Mouse (Mus musculus) heart, embryonic 15.5 days (tissue): ENCODE data around the gene 1600014C10Rik. TPM values are rescaled to one million over a fixed set of nuclear protein-coding genes. Genes with fewer than 3 reads are reported as not detected.

ENCODE experiments used
- ATAC-seq: fragments of 200-750 bp; cut with Nextera tagmentation; replicated peaks from 2 replicates; pipeline ENCODE4 v1.8.0; 2017; ENCODE audit warnings: low read depth, moderate TSS enrichment; ENCODE audit not compliant: insufficient number of reproducible peaks, insufficient read depth, low FRiP score
- H3K27ac ChIP-seq: fragments of 300-500 bp; sonication (generic); 2 replicates; pipeline ENCODE4 v1.5.1; 2015; ENCODE audit warnings: mild to moderate bottlenecking, inconsistent platforms
- H3K27me3 ChIP-seq: fragments of 300-500 bp; sonication (generic); 2 replicates; pipeline ENCODE4 v1.6.1; 2015; ENCODE audit warnings: inconsistent platforms
- H3K36me3 ChIP-seq: fragments of 300-500 bp; sonication (generic); 2 replicates; pipeline ENCODE4 v1.6.1; 2015; ENCODE audit warnings: mild to moderate bottlenecking, inconsistent platforms
- H3K4me1 ChIP-seq: fragments of 300-500 bp; sonication (generic); replicated peaks from 2 replicates; pipeline ENCODE4 v1.6.1; 2015; ENCODE audit warnings: inconsistent platforms
- H3K4me2 ChIP-seq: fragments of 300-500 bp; sonication (generic); 2 replicates; pipeline ENCODE4 v1.6.1; 2015; ENCODE audit warnings: inconsistent platforms, mild to moderate bottlenecking, moderate library complexity
- H3K4me3 ChIP-seq: fragments of 300-500 bp; sonication (generic); 2 replicates; pipeline ENCODE4 v1.5.1; 2015; ENCODE audit warnings: mild to moderate bottlenecking, inconsistent platforms
- H3K9ac ChIP-seq: fragments of 300-500 bp; sonication (generic); 2 replicates; pipeline ENCODE4 v1.6.1; 2015; ENCODE audit warnings: mild to moderate bottlenecking, inconsistent platforms
- H3K9me3 ChIP-seq: fragments of 300-500 bp; sonication (generic); replicated peaks from 2 replicates; pipeline ENCODE4 v1.6.1; 2016; ENCODE audit warnings: inconsistent platforms
- WGBS: fragments of 180-500 bp; shearing (Covaris S2); methylation state at CpG from one replicate; pipeline ENCODE4 v1.1.7; 2015; ENCODE audit warnings: mixed read lengths; 5-methylcytosine and 5-hydroxymethylcytosine counted together
- polyA plus RNA-seq: library from polyadenylated mRNA; unstranded; fragments of >200 nt; fragmentation: Nextera tagmentation; extraction: Ambion mirVana; gene quantifications from 2 replicates; pipeline ENCODE4 v1.2.1, GENCODE M21; 2015

Gene 1600014C10Rik
- polyA plus RNA-seq, 1 experiment from 2014 or later = 14.9 TPM

GRCm38 (mm10) chr7:38163433-38164050 is 19.5 kb upstream of the 1600014C10Rik start:
- ATAC-seq = no peak
- no peak overlapping the region for H3K4me2 ChIP-seq
- H3K27me3 ChIP-seq = peaks cover 6% of the 10 kb centered on the region; the same call in 1 of the 2 replicates
- no peak overlapping the region for H3K9ac ChIP-seq
- no peaks in the 10 kb centered on the region for H3K36me3 ChIP-seq
- no peaks in the 10 kb centered on the region for H3K9me3 ChIP-seq
- 45% methylated on average over 9 of the region's 9 CpGs for WGBS
- H3K27ac ChIP-seq = no peak overlapping the region
- no peak overlapping the region for H3K4me3 ChIP-seq
- H3K4me1 ChIP-seq = peaks cover 12% of the 10 kb centered on the region

DNA sequence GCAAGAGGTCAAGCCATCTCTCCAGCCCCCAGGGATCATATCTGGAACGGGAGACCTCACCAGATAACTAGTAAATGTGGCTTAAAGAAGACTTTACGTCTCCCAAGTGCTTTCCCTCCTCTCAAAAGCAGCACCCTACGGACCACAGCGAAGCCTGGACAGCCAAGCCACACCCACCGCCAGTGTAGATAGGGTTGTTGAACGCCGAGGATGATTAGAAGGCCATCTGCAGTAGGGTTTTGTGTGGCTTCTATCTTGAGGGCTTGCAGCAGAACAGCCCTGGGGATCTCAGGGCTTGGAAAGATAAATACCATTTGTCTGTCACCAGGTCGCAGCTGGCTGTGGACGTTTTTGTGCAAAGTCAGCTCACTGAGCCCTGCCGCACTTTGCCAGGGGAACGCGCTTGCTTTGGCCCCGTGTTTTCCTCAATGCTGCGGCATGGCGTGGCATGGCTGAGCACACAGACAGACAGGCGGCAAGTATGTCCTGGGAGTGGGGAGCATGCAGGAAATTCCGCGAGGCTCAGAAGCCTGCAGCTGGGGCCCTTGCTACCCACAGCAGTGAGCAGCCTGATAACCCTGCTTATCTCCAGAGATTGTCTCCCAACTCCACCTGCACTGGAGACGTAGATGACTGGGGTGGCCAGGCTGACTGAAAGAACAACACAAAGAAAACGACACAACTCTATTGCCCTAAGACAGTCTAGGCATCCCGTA is 15.9 kb upstream of the 1600014C10Rik start:
- ATAC-seq = 0 out of 2 replicates have a peak, but pooled peaks have one; percentile 39
- 12% methylated on average over 21 of the region's 21 CpGs for WGBS
- H3K4me1 ChIP-seq = peaks cover 12% of the 10 kb centered on the region
- no peaks in the 10 kb centered on the region for H3K36me3 ChIP-seq
- H3K4me3 ChIP-seq = peak overlapping the region; percentile 31
- H3K4me2 ChIP-seq = peak overlapping the region; percentile 76
- peaks cover 6% of the 10 kb centered on the region; the same call in 1 of the 2 replicates for H3K27me3 ChIP-seq
- H3K9me3 ChIP-seq = no peaks in the 10 kb centered on the region
- H3K9ac ChIP-seq = peak overlapping the region; percentile 19; the same call in 1 of the 2 replicates
- peak overlapping the region; percentile 43; the same call in 1 of the 2 replicates for H3K27ac ChIP-seq

DNA sequence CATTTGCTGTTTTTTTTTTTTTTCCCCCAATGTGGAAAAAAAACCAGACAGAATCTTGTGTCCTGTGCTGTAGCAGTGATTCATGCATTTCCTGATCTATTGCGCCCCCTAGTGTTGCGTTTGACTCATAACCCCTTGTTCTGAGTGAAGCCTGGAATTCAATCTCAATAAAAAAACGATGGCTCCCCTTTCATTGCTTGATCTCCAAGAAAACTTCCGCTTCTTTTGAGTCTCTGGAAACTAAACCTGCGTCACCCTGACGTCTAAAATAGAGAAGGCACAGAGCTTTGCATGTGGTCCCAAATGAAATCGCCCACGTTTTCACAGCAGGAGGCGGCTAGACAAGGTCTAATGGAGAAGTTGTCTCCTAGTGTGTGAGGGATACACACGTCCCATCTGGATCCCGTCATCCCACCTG is 15.3 kb upstream of the 1600014C10Rik start:
- Histone ChIP-seq H3K9ac (no peak overlapping the region), H3K4me2 (peak overlapping the region; percentile 76), H3K27ac (no peak overlapping the region), H3K9me3 (no peaks in the 10 kb centered on the region), H3K36me3 (no peaks in the 10 kb centered on the region), H3K27me3 (peaks cover 6% of the 10 kb centered on the region; the same call in 1 of the 2 replicates), H3K4me1 (peaks cover 12% of the 10 kb centered on the region), H3K4me3 (peak overlapping the region; percentile 31)
- 17% methylated on average over 11 of the region's 11 CpGs for WGBS
- ATAC-seq = no peak

GRCm38 (mm10) chr7:38173871-38174270 is 9.1 kb upstream of the 1600014C10Rik start:
- H3K9ac ChIP-seq = peak overlapping the region; percentile 42; the same call in 1 of the 2 replicates
- peak overlapping the region; percentile 78 for H3K4me2 ChIP-seq
- peak overlapping the region; percentile 44 for H3K4me3 ChIP-seq
- 23% methylated on average over 14 of the region's 14 CpGs for WGBS
- peaks cover 18% of the 10 kb centered on the region for H3K27me3 ChIP-seq
- no peaks in the 10 kb centered on the region for H3K9me3 ChIP-seq
- ATAC-seq = no peak
- H3K4me1 ChIP-seq = peaks cover 11% of the 10 kb centered on the region
- no peak overlapping the region for H3K27ac ChIP-seq
- H3K36me3 ChIP-seq = no peaks in the 10 kb centered on the region

DNA sequence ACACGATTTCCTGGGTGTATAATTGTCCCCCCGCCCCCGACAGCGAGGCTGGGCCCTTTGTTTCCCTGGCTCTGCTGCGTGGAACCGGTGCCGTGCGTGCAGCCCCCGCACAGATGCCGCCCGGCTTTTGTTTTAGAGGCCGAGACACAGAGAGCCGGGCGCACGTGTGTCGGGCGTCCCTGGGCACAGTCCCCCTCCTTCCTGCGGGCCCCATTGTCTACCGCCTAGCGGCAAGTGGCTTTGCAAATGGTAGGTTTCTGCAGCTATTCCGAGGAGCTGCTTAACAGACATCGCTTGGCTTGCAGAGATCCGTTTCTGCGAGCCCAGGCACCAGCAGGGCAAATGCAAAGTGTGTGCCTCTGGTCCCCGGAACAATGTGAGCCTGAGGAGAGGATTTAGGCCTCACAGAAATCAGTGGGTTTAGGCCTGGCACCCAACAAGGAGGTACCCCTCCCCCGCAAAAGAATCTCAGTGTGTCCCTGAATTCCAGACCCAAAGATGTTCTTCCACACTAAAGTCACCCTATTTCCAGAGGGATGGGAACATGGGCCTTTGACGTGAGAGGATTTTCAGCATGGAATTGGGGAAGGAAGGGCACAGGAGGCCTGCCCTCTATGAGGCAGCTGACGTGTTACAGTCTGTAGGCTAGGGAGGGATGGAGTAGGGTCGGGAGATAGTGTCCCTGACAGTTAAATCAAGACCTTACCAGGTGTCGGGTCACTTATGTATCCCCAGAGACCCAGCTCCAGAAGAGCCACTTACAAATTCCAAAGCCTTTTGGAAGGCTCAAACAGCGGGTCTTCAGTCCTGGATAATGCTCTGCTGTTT is 8.5 kb upstream of the 1600014C10Rik start:
- H3K4me3 ChIP-seq = peak overlapping the region; percentile 44
- WGBS = 14% methylated on average over 31 of the region's 31 CpGs

GRCm38 (mm10) chr7:38176056-38176455 is 7.0 kb upstream of the 1600014C10Rik start:
- Histone ChIP-seq H3K9me3 (no peaks in the 10 kb centered on the region), H3K4me3 (no peak overlapping the region), H3K36me3 (no peaks in the 10 kb centered on the region), H3K9ac (no peak overlapping the region), H3K27me3 (peaks cover 18% of the 10 kb centered on the region), H3K4me1 (peaks cover 11% of the 10 kb centered on the region), H3K4me2 (no peak overlapping the region), H3K27ac (no peak overlapping the region)
- ATAC-seq = no peak
- 68% methylated on average over 3 of the region's 3 CpGs for WGBS

More for the DNA sequence above, 8.5 kb upstream of the 1600014C10Rik start:
- Histone ChIP-seq H3K27me3 (peaks cover 18% of the 10 kb centered on the region), H3K36me3 (no peaks in the 10 kb centered on the region), H3K9ac (peak overlapping the region; percentile 42), H3K4me2 (peak overlapping the region; percentile 78), H3K27ac (no peak overlapping the region), H3K9me3 (no peaks in the 10 kb centered on the region), H3K4me1 (peaks cover 11% of the 10 kb centered on the region)
- no peak for ATAC-seq

GRCm38 (mm10) chr7:38179896-38180295 is 3.1 kb upstream of the 1600014C10Rik start:
- Histone ChIP-seq H3K4me1 (peaks cover 16% of the 10 kb centered on the region), H3K9ac (no peak overlapping the region), H3K36me3 (no peaks in the 10 kb centered on the region), H3K4me2 (no peak overlapping the region), H3K27me3 (peaks cover 7% of the 10 kb centered on the region), H3K9me3 (no peaks in the 10 kb centered on the region), H3K4me3 (no peak overlapping the region), H3K27ac (no peak overlapping the region)
- no peak for ATAC-seq
- WGBS = 68% methylated on average over 3 of the region's 3 CpGs

GRCm38 (mm10) chr7:38181366-38181765 is 1.7 kb upstream of the 1600014C10Rik start:
- Histone ChIP-seq H3K36me3 (no peaks in the 10 kb centered on the region), H3K4me3 (no peak overlapping the region), H3K4me2 (no peak overlapping the region), H3K4me1 (peaks cover 16% of the 10 kb centered on the region), H3K27me3 (no peaks in the 10 kb centered on the region), H3K9me3 (no peaks in the 10 kb centered on the region), H3K9ac (no peak overlapping the region), H3K27ac (no peak overlapping the region)
- 79% methylated on average over 2 of the region's 2 CpGs for WGBS
- ATAC-seq = no peak

DNA sequence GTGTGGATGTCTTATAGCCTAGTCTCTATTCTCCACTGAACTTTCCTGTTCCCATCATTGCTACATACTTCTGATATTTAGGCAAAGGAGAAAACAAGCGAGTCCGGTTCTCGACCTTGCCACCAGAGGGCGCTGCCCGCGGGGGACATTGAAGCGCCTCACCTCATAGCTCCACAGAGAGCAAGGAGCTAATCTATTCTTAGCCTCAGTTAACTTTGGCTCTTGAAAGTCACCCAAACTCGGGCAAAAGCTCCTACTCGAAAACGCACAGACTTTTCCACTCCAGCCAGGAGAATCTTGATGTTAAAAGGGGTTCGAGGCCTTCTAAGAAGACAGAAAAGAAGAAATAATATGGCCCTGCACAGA is 438 bp upstream of the 1600014C10Rik start:
- peak; percentile 45; the same call in 1 of the 2 replicates for ATAC-seq
- Histone ChIP-seq H3K27me3 (no peaks in the 10 kb centered on the region), H3K27ac (peak overlapping the region; percentile 92), H3K4me1 (peaks cover 16% of the 10 kb centered on the region), H3K4me3 (peak overlapping the region; percentile 70), H3K9ac (peak overlapping the region; percentile 71), H3K4me2 (peak overlapping the region; percentile 86), H3K36me3 (no peaks in the 10 kb centered on the region), H3K9me3 (no peaks in the 10 kb centered on the region)
- under 1% methylated on average over 11 of the region's 11 CpGs for WGBS

DNA sequence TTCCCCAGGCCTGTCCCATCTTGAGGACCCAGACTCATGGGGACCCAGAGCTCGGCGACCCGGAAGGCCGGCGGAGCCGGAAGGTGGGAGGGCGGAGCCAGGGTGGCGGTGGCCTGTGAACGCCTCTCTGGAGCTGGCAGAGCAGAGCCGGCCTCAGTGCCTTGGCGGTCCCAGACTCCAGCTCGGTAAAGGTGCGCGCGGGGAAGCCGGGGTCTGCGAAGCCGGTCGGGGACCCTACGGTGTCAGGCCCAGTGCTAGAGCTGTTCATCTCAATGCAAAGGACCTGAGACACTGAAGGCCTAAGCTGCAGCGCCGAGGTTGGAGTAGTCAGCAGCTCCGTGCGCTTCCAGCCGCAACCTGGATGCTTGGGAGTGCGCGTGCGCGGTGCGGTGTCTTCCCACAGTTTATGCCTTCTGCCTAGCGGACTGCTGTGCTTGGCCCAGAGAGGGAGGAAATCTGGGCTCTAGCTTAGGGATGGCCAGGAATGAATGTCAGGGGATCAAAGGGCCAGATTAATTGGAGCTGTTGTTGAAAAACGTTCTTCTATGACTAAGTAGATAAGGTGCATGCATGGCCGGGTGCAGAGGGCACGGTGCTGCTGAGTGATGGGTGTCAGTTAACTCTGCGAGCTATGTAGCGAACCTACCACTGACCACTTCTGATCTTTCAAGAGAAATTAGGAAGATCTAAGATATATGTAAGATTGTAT is 846 bp downstream of the 1600014C10Rik start:
- H3K4me3 ChIP-seq = peak overlapping the region; percentile 70
- H3K36me3 ChIP-seq = no peaks in the 10 kb centered on the region
- peaks cover 16% of the 10 kb centered on the region for H3K4me1 ChIP-seq
- H3K9me3 ChIP-seq = no peaks in the 10 kb centered on the region
- H3K27ac ChIP-seq = peak overlapping the region; percentile 92
- peak overlapping the region; percentile 71 for H3K9ac ChIP-seq
- WGBS = 3% methylated on average over 36 of the region's 36 CpGs
- no peaks in the 10 kb centered on the region for H3K27me3 ChIP-seq
- peak; percentile 88 for ATAC-seq
- peak overlapping the region; percentile 86 for H3K4me2 ChIP-seq
